ENCODE assay signal across 27 mouse cellular contexts in the genomic region with DNA sequence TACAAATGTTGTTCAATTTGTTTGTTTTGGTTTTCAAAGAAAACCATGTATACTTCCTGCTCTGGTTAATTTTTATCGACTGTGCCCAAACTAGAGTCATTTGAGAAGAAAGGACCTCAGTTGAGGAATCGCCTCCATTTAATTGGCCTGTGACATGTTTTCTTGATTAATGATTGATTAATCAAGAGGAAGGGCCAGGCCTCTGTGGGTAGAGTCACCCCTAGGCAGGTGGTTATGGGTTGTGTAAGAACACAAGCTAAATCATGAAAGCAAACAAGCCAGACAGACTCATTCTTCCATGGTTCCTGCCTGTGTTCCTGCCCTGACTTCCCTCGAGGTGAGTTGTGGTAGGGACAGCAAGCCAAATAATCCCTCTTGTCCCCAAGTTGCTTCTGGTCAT. TPM values are rescaled to one million over a fixed set of nuclear protein-coding genes. Genes with fewer than 3 reads are reported as not detected.
DNase-seq lines count a peak whose midpoint lies in the region; ATAC-seq and TF ChIP-seq lines count a peak whose summit lies in the region.
"Had no signal": no experiment of that assay in that cellular context is flagged by ENCODE, and none has a peak within 500 bp of the region (broad histone marks: within the 10 kb centered on the region; RNA-seq: fewer than 3 reads in every experiment).

No protein-coding gene starts in this region.

- no peak for TF ChIP-seq POLR2A in liver, adult 2 months (IDR thresholded peaks at IDR 0.05; ENCODE audit: extremely low read depth, insufficient read depth, low read length)

- H3K9me3 ChIP-seq in kidney, embryonic 15.5 days (replicated peaks) = no peaks in the 10 kb centered on the region
- H3K9me3 ChIP-seq in liver, embryonic 12.5 days (replicated peaks) = no peaks in the 10 kb centered on the region
- no peaks in the 10 kb centered on the region for H3K9me3 ChIP-seq in midbrain, embryonic 15.5 days
- H3K9me3 ChIP-seq: embryonic facial prominence, embryonic 12.5 days; embryonic facial prominence, embryonic 15.5 days; forebrain, embryonic 12.5 days; forebrain, embryonic 15.5 days; hindbrain, embryonic 12.5 days; hindbrain, embryonic 15.5 days had no signal

- no peak overlapping the region for H3K4me2 ChIP-seq in kidney, embryonic 15.5 days
- H3K4me2 ChIP-seq in liver, embryonic 12.5 days = no peak overlapping the region
- H3K4me2 ChIP-seq in midbrain, embryonic 15.5 days = no peak overlapping the region
- H3K4me2 ChIP-seq: embryonic facial prominence, embryonic 12.5 days; embryonic facial prominence, embryonic 15.5 days; forebrain, embryonic 12.5 days; forebrain, embryonic 15.5 days; heart, embryonic 11.5 days; hindbrain, embryonic 12.5 days; hindbrain, embryonic 15.5 days had no signal

- no peaks in the 10 kb centered on the region for H3K27me3 ChIP-seq in kidney, embryonic 15.5 days
- no peaks in the 10 kb centered on the region for H3K27me3 ChIP-seq in liver, adult 2 months (ENCODE audit: control insufficient read depth, insufficient read depth, low read length)
- H3K27me3 ChIP-seq in liver, embryonic 12.5 days (replicated peaks) = no peaks in the 10 kb centered on the region
- H3K27me3 ChIP-seq in midbrain, embryonic 15.5 days (replicated peaks) = no peaks in the 10 kb centered on the region
- H3K27me3 ChIP-seq: embryonic facial prominence, embryonic 12.5 days; embryonic facial prominence, embryonic 15.5 days; forebrain, embryonic 12.5 days; forebrain, embryonic 15.5 days; hindbrain, embryonic 12.5 days; hindbrain, embryonic 15.5 days had no signal

- H3K4me3 ChIP-seq in kidney, embryonic 15.5 days (replicated peaks) = no peak overlapping the region
- H3K4me3 ChIP-seq in liver, adult 2 months (ENCODE audit: insufficient read depth, low read depth, low read length) = no peak overlapping the region; the same call in 1 of the 2 replicates
- H3K4me3 ChIP-seq in liver, embryonic 12.5 days = no peak overlapping the region
- no peak overlapping the region for H3K4me3 ChIP-seq in midbrain, embryonic 15.5 days
- H3K4me3 ChIP-seq: embryonic facial prominence, embryonic 12.5 days; embryonic facial prominence, embryonic 15.5 days; forebrain, embryonic 12.5 days; forebrain, embryonic 15.5 days; hindbrain, embryonic 12.5 days; hindbrain, embryonic 15.5 days had no signal

- H3K9ac ChIP-seq in kidney, embryonic 15.5 days = no peak overlapping the region
- H3K9ac ChIP-seq in liver, adult 2 months (ENCODE audit: low read depth, low read length) = no peak overlapping the region
- no peak overlapping the region for H3K9ac ChIP-seq in liver, embryonic 12.5 days
- no peak overlapping the region for H3K9ac ChIP-seq in midbrain, embryonic 15.5 days
- H3K9ac ChIP-seq: embryonic facial prominence, embryonic 12.5 days; embryonic facial prominence, embryonic 15.5 days; forebrain, embryonic 12.5 days; forebrain, embryonic 15.5 days; hindbrain, embryonic 12.5 days; hindbrain, embryonic 15.5 days had no signal

- TF ChIP-seq CTCF in liver, adult 2 months (IDR thresholded peaks at IDR 0.05; ENCODE audit: low read depth, low read length) = no peak

- no peaks in the 10 kb centered on the region for H3K79me2 ChIP-seq in liver, adult 2 months (ENCODE audit: control insufficient read depth, insufficient read depth, low read length)

- H3K4me1 ChIP-seq in kidney, embryonic 15.5 days = no peaks in the 10 kb centered on the region
- H3K4me1 ChIP-seq in liver, adult 2 months (ENCODE audit: control insufficient read depth, insufficient read depth, low read length) = peaks cover 4% of the 10 kb centered on the region; the same call in 1 of the 2 replicates
- H3K4me1 ChIP-seq in liver, embryonic 12.5 days = no peaks in the 10 kb centered on the region
- H3K4me1 ChIP-seq in midbrain, embryonic 15.5 days = no peaks in the 10 kb centered on the region
- H3K4me1 ChIP-seq: embryonic facial prominence, embryonic 12.5 days; embryonic facial prominence, embryonic 15.5 days; forebrain, embryonic 12.5 days; forebrain, embryonic 15.5 days; hindbrain, embryonic 12.5 days; hindbrain, embryonic 15.5 days had no signal

- ATAC-seq in kidney, embryonic 15.5 days (replicated peaks; ENCODE audit: low FRiP score) = peak; percentile 49; the same call in 1 of the 2 replicates
- ATAC-seq in liver, embryonic 12.5 days = no peak
- ATAC-seq in midbrain, embryonic 15.5 days (replicated peaks) = no peak
- ATAC-seq: forebrain, embryonic 15.5 days had no signal

- no peaks in the 10 kb centered on the region for H3K36me3 ChIP-seq in kidney, embryonic 15.5 days
- no peaks in the 10 kb centered on the region for H3K36me3 ChIP-seq in liver, adult 2 months (ENCODE audit: control insufficient read depth, insufficient read depth, low read length)
- H3K36me3 ChIP-seq in liver, embryonic 12.5 days = no peaks in the 10 kb centered on the region
- no peaks in the 10 kb centered on the region for H3K36me3 ChIP-seq in midbrain, embryonic 15.5 days (replicated peaks)
- H3K36me3 ChIP-seq: embryonic facial prominence, embryonic 12.5 days; embryonic facial prominence, embryonic 15.5 days; forebrain, embryonic 12.5 days; forebrain, embryonic 15.5 days; hindbrain, embryonic 12.5 days; hindbrain, embryonic 15.5 days had no signal

- WGBS in kidney, embryonic 15.5 days = 56% methylated on average over 3 of the region's 3 CpGs
- WGBS in liver, adult 2 months = 28% methylated on average over 3 of the region's 3 CpGs
- 67% methylated on average over 3 of the region's 3 CpGs for WGBS in liver, embryonic 12.5 days (ENCODE audit: insufficient replicate concordance)
- 89% methylated on average over 3 of the region's 3 CpGs for whole genome bisulfite sequencing in midbrain, embryonic 15.5 days

- peak; percentile 6 for DNase-seq in kidney, adult 11 months
- no peak for DNase-seq in kidney, postnatal 25 days
- DNase-seq in kidney, postnatal 14 days = no peak
- peak; percentile 88 for DNase-seq in liver, adult 2 months (ENCODE audit: extremely low read depth, low read depth, low spot score)
- DNase-seq in gonadal fat pad, adult 2 months (ENCODE audit: low read depth) = peak; percentile 17
- DNase-seq: adrenal gland, adult 2 months; adrenal gland, postnatal 14 days; cerebellum, adult 11 months; cerebellum, adult 2 months; cerebellum, adult 9-11 months; cerebellum, postnatal 25 days; gastrocnemius, postnatal 10 days; gastrocnemius, postnatal 36 days; heart, adult 11 months had no signal

- H3K27ac ChIP-seq in kidney, embryonic 15.5 days = no peak overlapping the region
- H3K27ac ChIP-seq in liver, adult 2 months (replicated peaks; ENCODE audit: insufficient read depth, low read depth, low read length) = 0 out of 2 replicates have a peak overlapping the region, but pooled peaks have one; percentile 47
- no peak overlapping the region for H3K27ac ChIP-seq in liver, embryonic 12.5 days
- no peak overlapping the region for H3K27ac ChIP-seq in midbrain, embryonic 15.5 days
- H3K27ac ChIP-seq: embryonic facial prominence, embryonic 12.5 days; embryonic facial prominence, embryonic 15.5 days; forebrain, embryonic 12.5 days; forebrain, embryonic 15.5 days; hindbrain, embryonic 12.5 days; hindbrain, embryonic 15.5 days had no signal

RNA-seq across cellular contexts. Expression of a gene that starts 8.6 kb away (rescaled TPM):
- polyA plus RNA-seq in kidney, embryonic 15.5 days (2015; fragmentation: Nextera tagmentation; extraction: Ambion mirVana) = 0.04 and 0.10 TPM in 2 replicates
- 2.9 and 3.2 TPM in 2 replicates for total RNA-seq in liver, adult 2 months (2014; rRNA removed)
- polyA plus RNA-seq in liver, adult 2 months (2012; rRNA removed) = 0.19 and 0.31 TPM in 2 replicates
- polyA plus RNA-seq in liver, embryonic 12.5 days (2016; fragmentation: Nextera tagmentation; extraction: Ambion mirVana) = 0.11 and 0.18 TPM in 2 replicates
- polyA plus RNA-seq in gonadal fat pad, adult 2 months (2012; rRNA removed) = 0.20 and 0.25 TPM in 2 replicates
- polyA plus RNA-seq in midbrain, embryonic 15.5 days (2015; fragmentation: Nextera tagmentation; extraction: Ambion mirVana) = 0.23 and 0.27 TPM in 2 replicates
- total RNA-seq: common myeloid progenitor, adult 5-6 weeks; ES-E14; gastrocnemius, adult 18-20 months had no signal

Comparison
In these comparisons a context has a peak if more than half of its experiments do, and no peak if none do; other contexts are left out.
1. DNase-seq: peak in kidney, adult 11 months (single experiment), liver, adult 2 months (single experiment) and gonadal fat pad, adult 2 months (single experiment); none in kidney, postnatal 25 days (0 of 2) and kidney, postnatal 14 days (single experiment).